Mouse (Mus musculus) monocyte, adult 5-6 weeks (primary cell): ENCODE data around the gene Tbxa2r. TPM values are rescaled to one million over a fixed set of nuclear protein-coding genes. Genes with fewer than 3 reads are reported as not detected.

ENCODE experiments used
- ATAC-seq: fragments of 153-309, 156-312 bp; replicated peaks from 2 replicates; pipeline ENCODE4 v1.8.0; 2017; ENCODE audit warnings: mild to moderate bottlenecking; ENCODE audit not compliant: low TSS enrichment, insufficient number of reproducible peaks, severe bottlenecking, poor library complexity, low FRiP score
- total RNA-seq: library from RNA; stranded (forward); fragments of 200-1000, 200-491, 200-594 nt; gene quantifications from 3 replicates; pipeline ENCODE4 v1.2.3, GENCODE M21; 2017

Tbxa2r gene
- 0.19 TPM in 1 of 3 replicates, not detected in the others for total RNA-seq

- ATAC-seq = no peak
Observed at GRCm38 (mm10) chr10:81328386-81328785, at the start of gene Tbxa2r. Gene Tbxa2r, plus strand, starts transcription at chr10:81328731.

- no peak for ATAC-seq
Observed at GRCm38 (mm10) chr10:81279496-81279895, 49.0 kb upstream of the Tbxa2r start.

- ATAC-seq = no peak
Observed at GRCm38 (mm10) chr10:81284189-81284588, 44.3 kb upstream of the Tbxa2r start.

GRCm38 (mm10) chr10:81284719-81285118 lies 43.8 kb upstream of the Tbxa2r start:
- ATAC-seq = no peak

- peak; percentile 73 for ATAC-seq
Observed at GRCm38 (mm10) chr10:81285694-81286450, 42.7 kb upstream of the Tbxa2r start.

GRCm38 (mm10) chr10:81286586-81286985 lies 41.9 kb upstream of the Tbxa2r start:
- no peak for ATAC-seq

- no peak for ATAC-seq
Observed at GRCm38 (mm10) chr10:81287513-81288157, 40.9 kb upstream of the Tbxa2r start.

GRCm38 (mm10) chr10:81288601-81289000 lies 39.9 kb upstream of the Tbxa2r start:
- ATAC-seq = no peak

- no peak for ATAC-seq
Observed at GRCm38 (mm10) chr10:81289278-81289677, 39.3 kb upstream of the Tbxa2r start.

- no peak for ATAC-seq
Observed at GRCm38 (mm10) chr10:81289811-81290210, 38.7 kb upstream of the Tbxa2r start.

GRCm38 (mm10) chr10:81290698-81291460 lies 37.7 kb upstream of the Tbxa2r start:
- ATAC-seq = no peak

- ATAC-seq = 0 out of 2 replicates have a peak, but pooled peaks have one; percentile 6
Observed at GRCm38 (mm10) chr10:81291511-81292104, 36.9 kb upstream of the Tbxa2r start, which contains the start of gene Tjp3. Gene Tjp3, minus strand, starts transcription at chr10:81291581.

GRCm38 (mm10) chr10:81292554-81293333 lies 35.8 kb upstream of the Tbxa2r start, which contains the start of gene Pip5k1c:
Gene Pip5k1c, plus strand, starts transcription at chr10:81292963.
- peak; percentile 78 for ATAC-seq

GRCm38 (mm10) chr10:81293334-81294030 lies 35.0 kb upstream of the Tbxa2r start:
- ATAC-seq = no peak

- no peak for ATAC-seq
Observed at GRCm38 (mm10) chr10:81294442-81294841, 34.1 kb upstream of the Tbxa2r start.

GRCm38 (mm10) chr10:81295185-81295584 lies 33.3 kb upstream of the Tbxa2r start:
- ATAC-seq = no peak

- ATAC-seq = no peak
Observed at GRCm38 (mm10) chr10:81297246-81297645, 31.3 kb upstream of the Tbxa2r start.

- ATAC-seq = peak; percentile 46
Observed at GRCm38 (mm10) chr10:81297845-81298244, 30.7 kb upstream of the Tbxa2r start.
